Mouse (Mus musculus) stomach, postnatal 0 days (tissue): ENCODE results near the gene Nfkb1. TPM values are rescaled to one million over a fixed set of nuclear protein-coding genes. Genes with fewer than 3 reads are reported as not detected.
A peak's percentile ranks its signal among the peaks of the same experiment; 100 is the strongest.

ENCODE experiments used
- ATAC-seq: fragments of 200-750 bp; cut with Nextera tagmentation; 2 replicates; pipeline ENCODE4 v1.8.0; 2017; ENCODE audit not compliant: low FRiP score, low TSS enrichment
- DNase-seq: peaks from one replicate; pipeline ENCODE4 v3.0.0-alpha.2; 2016; ENCODE audit warnings: low spot score
- H3K27ac ChIP-seq: fragments of 300-500 bp; sonication (generic); replicated peaks from 2 replicates; pipeline ENCODE4 v1.5.1; 2014; ENCODE audit warnings: mild to moderate bottlenecking, control low read depth
- H3K27me3 ChIP-seq: fragments of 300-500 bp; sonication (generic); 2 replicates; pipeline ENCODE4 v1.6.1; 2014; ENCODE audit warnings: low read length; ENCODE audit not compliant: control insufficient read depth, insufficient read depth
- H3K36me3 ChIP-seq: fragments of 300-500 bp; sonication (generic); 2 replicates; pipeline ENCODE4 v1.6.1; 2014; ENCODE audit warnings: low read length, mixed read lengths; ENCODE audit not compliant: control insufficient read depth, insufficient read depth
- H3K4me1 ChIP-seq: fragments of 300-500 bp; sonication (generic); replicated peaks from 2 replicates; pipeline ENCODE4 v1.6.1; 2014; ENCODE audit warnings: antibody characterized with exemption; ENCODE audit not compliant: control insufficient read depth, insufficient read depth
- H3K4me2 ChIP-seq: fragments of 300-500 bp; sonication (generic); replicated peaks from 2 replicates; pipeline ENCODE4 v1.6.1; 2014; ENCODE audit warnings: low read depth, mild to moderate bottlenecking, control low read depth, moderate library complexity
- H3K4me3 ChIP-seq: fragments of 300-500 bp; sonication (generic); 2 replicates; pipeline ENCODE4 v1.5.1; 2014; ENCODE audit warnings: low read depth, low read length, control low read depth
- H3K9ac ChIP-seq: fragments of 300-500 bp; sonication (generic); 2 replicates; pipeline ENCODE4 v1.6.1; 2014; ENCODE audit warnings: mild to moderate bottlenecking, low read length, control low read depth, mixed read lengths
- H3K9me3 ChIP-seq: fragments of 300-500 bp; sonication (generic); 2 replicates; pipeline ENCODE4 v1.6.1; 2016; ENCODE audit warnings: low read length; ENCODE audit not compliant: control insufficient read depth
- CTCF ChIP-seq: IDR thresholded peaks from 2 replicates; pipeline ENCODE4 v1.5.1; 2016; ENCODE audit warnings: antibody characterized with exemption, low read depth, mild to moderate bottlenecking, moderate library complexity
- EP300 ChIP-seq: optimal IDR thresholded peaks from 2 replicates; pipeline ENCODE3; 2016; ENCODE audit warnings: antibody characterized with exemption
- WGBS: fragments of 180-500 bp; shearing (Covaris S2); extraction: QIAGEN DNeasy Blood & Tissue Kit; methylation state at CpG from one replicate; pipeline ENCODE4 v1.1.7; 2014; 5-methylcytosine and 5-hydroxymethylcytosine counted together
- polyA plus RNA-seq: library from polyadenylated mRNA; unstranded; fragments of >200 nt; fragmentation: Nextera tagmentation; extraction: Ambion mirVana; gene quantifications from 2 replicates; pipeline ENCODE4 v1.2.1, GENCODE M21; 2015

Nfkb1 gene
- polyA plus RNA-seq, 1 experiment from 2014 or later = 13.7 TPM

DNA sequence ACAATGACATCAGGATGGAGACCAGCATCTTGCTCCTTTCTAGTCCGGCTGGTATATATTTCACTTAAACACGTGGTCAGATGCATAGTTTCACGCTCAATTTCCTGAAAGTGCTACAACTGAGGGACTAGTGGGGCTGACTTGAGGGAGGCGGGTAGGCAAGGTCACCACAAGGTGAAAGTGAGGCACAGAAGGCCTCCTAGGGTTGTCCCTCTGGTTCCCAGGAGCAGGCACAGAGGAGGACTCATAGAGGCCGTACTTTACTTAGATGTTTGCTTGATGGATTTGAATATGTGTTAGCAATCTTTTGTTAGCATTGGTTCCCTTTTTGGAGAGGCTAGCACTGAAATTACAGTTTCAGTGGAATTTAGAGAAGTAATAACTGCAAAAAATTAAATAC lies 4.9 kb downstream of the Nfkb1 start:
- H3K4me1 ChIP-seq = peaks cover 14% of the 10 kb centered on the region
- TF ChIP-seq EP300 (no peak), CTCF (no peak)
- WGBS = 63% methylated on average over 5 of the region's 5 CpGs
- H3K4me2 ChIP-seq = no peak overlapping the region
- no peak for ATAC-seq
- no peak overlapping the region for H3K27ac ChIP-seq
- H3K9ac ChIP-seq = no peak overlapping the region
- H3K36me3 ChIP-seq = no peaks in the 10 kb centered on the region
- H3K4me3 ChIP-seq = no peak overlapping the region
- no peaks in the 10 kb centered on the region for H3K27me3 ChIP-seq
- DNase-seq = no peak
- no peaks in the 10 kb centered on the region for H3K9me3 ChIP-seq

DNA sequence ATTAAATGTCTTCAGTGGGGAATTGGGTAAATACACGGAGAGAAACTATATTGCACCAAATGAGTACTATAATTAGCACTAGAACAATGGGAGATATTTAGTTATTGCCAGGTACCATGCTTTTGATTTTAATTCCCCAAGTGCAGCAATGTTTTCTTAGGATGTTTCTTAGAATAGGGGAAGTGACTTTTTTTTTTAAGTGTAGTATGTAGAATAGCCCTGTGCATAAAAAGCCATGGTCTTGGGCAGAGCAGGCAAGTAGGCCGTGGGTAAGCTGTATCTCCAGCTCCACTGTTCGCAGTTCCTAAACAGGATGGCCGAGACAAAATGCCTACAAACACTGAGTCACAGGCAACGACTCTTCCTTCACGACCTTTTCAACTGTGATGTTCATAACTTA lies 8.1 kb downstream of the Nfkb1 start:
- peaks cover 13% of the 10 kb centered on the region for H3K4me1 ChIP-seq
- DNase-seq (no peak), ATAC-seq (no peak)
- no peak overlapping the region for H3K27ac ChIP-seq
- TF ChIP-seq EP300 = no peak
- H3K4me2 ChIP-seq = no peak overlapping the region
- no peak overlapping the region for H3K4me3 ChIP-seq
- H3K9me3 ChIP-seq = no peaks in the 10 kb centered on the region
- no peaks in the 10 kb centered on the region for H3K27me3 ChIP-seq
- H3K9ac ChIP-seq = no peak overlapping the region
- no peaks in the 10 kb centered on the region for H3K36me3 ChIP-seq
- 44% methylated on average over 6 of the region's 6 CpGs for WGBS

GRCm38 (mm10) chr3:135682240-135682639 lies 9.1 kb downstream of the Nfkb1 start:
- 22% methylated on average over 3 of the region's 3 CpGs for WGBS
- no peak for TF ChIP-seq EP300
- no peak for TF ChIP-seq CTCF
- DNase-seq = no peak
- no peak overlapping the region for H3K4me3 ChIP-seq
- peak overlapping the region; percentile 73 for H3K27ac ChIP-seq
- no peaks in the 10 kb centered on the region for H3K9me3 ChIP-seq
- no peak overlapping the region; the same call in 1 of the 2 replicates for H3K4me2 ChIP-seq
- H3K27me3 ChIP-seq = no peaks in the 10 kb centered on the region
- no peak for ATAC-seq
- H3K4me1 ChIP-seq = peaks cover 13% of the 10 kb centered on the region
- no peak overlapping the region for H3K9ac ChIP-seq
- H3K36me3 ChIP-seq = no peaks in the 10 kb centered on the region

DNA sequence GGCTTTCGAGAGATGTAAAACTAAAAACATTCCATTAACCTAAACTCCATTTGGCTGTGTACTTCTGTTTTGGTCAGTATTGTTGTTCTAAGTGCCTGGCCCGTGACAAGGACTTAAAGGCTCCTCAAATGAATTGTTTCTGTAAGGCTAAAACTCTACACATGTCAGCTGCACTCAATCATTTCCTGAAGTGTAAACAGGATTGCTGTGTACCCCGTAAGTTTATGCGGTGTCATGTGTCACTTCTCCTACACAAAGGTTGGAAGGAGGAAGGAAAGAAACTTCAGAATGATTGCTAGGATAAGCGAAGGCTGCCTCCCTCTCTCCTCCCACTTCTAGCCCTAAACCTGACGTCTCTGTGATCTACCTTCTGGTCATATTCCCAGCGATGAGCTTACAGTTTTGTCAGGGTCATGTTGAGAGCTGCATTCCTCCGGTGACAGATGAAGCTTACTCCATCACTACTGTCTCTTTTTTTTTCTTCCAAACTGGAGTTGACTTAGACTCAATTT lies 10.0 kb downstream of the Nfkb1 start:
- Histone ChIP-seq H3K4me1 (peaks cover 13% of the 10 kb centered on the region), H3K4me3 (no peak overlapping the region), H3K27me3 (no peaks in the 10 kb centered on the region), H3K9ac (no peak overlapping the region), H3K4me2 (no peak overlapping the region), H3K9me3 (no peaks in the 10 kb centered on the region), H3K36me3 (no peaks in the 10 kb centered on the region), H3K27ac (no peak overlapping the region)
- ATAC-seq (0 out of 2 replicates have a peak, but pooled peaks have one; percentile 32), DNase-seq (no peak)
- TF ChIP-seq EP300 = no peak
- TF ChIP-seq CTCF = no peak
- 23% methylated on average over 8 of the region's 8 CpGs for WGBS

DNA sequence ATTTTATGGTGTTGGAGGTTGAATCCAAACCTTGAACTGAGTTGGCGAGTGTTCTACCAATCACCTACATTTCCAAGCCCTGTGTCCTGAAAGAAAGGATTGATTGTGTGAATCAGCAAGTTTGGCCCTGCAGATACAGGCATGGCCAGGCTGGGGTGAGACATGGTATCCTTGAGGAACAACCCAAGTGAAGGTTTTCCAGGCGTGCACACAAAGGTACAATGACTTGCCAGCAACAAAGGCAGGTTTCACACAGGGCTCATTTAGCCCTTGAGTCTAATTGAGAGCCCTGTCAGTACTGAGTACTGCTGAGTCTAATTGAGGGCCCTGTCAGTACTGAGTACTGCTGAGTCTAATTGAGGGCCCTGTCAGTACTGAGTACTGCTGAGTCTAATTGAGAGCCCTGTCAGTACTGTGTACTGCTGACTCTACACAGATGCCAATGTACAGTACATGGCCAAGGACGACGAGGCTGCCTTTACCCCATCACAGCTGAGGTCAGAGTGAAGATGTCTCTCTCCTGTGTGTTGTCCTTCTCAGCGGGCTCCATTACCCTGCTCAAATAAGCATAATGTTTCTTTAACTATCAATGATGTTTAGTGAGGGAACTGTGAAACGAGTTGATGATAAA lies 11.0 kb downstream of the Nfkb1 start:
- no peaks in the 10 kb centered on the region for H3K27me3 ChIP-seq
- H3K9me3 ChIP-seq = no peaks in the 10 kb centered on the region
- TF ChIP-seq CTCF = no peak
- no peak for TF ChIP-seq EP300
- no peak overlapping the region for H3K4me2 ChIP-seq
- no peak for ATAC-seq
- H3K4me3 ChIP-seq = no peak overlapping the region
- H3K4me1 ChIP-seq = peaks cover 13% of the 10 kb centered on the region
- no peak for DNase-seq
- no peaks in the 10 kb centered on the region for H3K36me3 ChIP-seq
- no peak overlapping the region for H3K9ac ChIP-seq
- no peak overlapping the region for H3K27ac ChIP-seq
- WGBS = 72% methylated on average over 6 of the region's 6 CpGs

- Histone ChIP-seq H3K9ac (no peak overlapping the region), H3K27me3 (no peaks in the 10 kb centered on the region), H3K4me1 (0 out of 2 replicates have a peak, but pooled peaks cover 7% of the 10 kb centered on the region), H3K9me3 (no peaks in the 10 kb centered on the region), H3K36me3 (no peaks in the 10 kb centered on the region), H3K27ac (no peak overlapping the region), H3K4me2 (no peak overlapping the region), H3K4me3 (no peak overlapping the region)
- WGBS = 44% methylated on average over 5 of the region's 5 CpGs
- no peak for TF ChIP-seq CTCF
- no peak for TF ChIP-seq EP300
- ATAC-seq = no peak
- DNase-seq = no peak
Measured at GRCm38 (mm10) chr3:135677064-135677463, 14.3 kb downstream of the Nfkb1 start.
